Mouse (Mus musculus): ENCODE measurements at regions not wholly inside any gene's neighbourhood (a gene's known extent, or its start where the extent isn't known, plus 50 kb on each side); places are given as distances from the start of the nearest gene placed in this dataset.

- no peak for DNase-seq
These were observed 285.7 kb downstream of the Actr3 start for GRCm38 (mm10) chr1:125149817-125150216.

GRCm38 (mm10) chr1:125123861-125124260 lies 311.7 kb downstream of the Actr3 start:
- no peak for DNase-seq

GRCm38 (mm10) chr1:125100596-125100995 lies 334.9 kb downstream of the Actr3 start:
- DNase-seq, result no peak

- DNase-seq, result no peak
These were observed 350.6 kb downstream of the Actr3 start for GRCm38 (mm10) chr1:125084906-125085305.

- DNase-seq, result no peak
These were observed 395.8 kb downstream of the Actr3 start for GRCm38 (mm10) chr1:125039572-125040326.

- no peak for DNase-seq
These were observed 422.2 kb downstream of the Actr3 start for GRCm38 (mm10) chr1:125013301-125013700.

- DNase-seq, result no peak
These were observed 423.6 kb downstream of the Actr3 start for GRCm38 (mm10) chr1:125011893-125012292.

- DNase-seq, result peak; percentile 60
These were observed 437.9 kb downstream of the Actr3 start for GRCm38 (mm10) chr1:124997577-124997976.

- DNase-seq, result no peak
These were observed 484.7 kb downstream of the Actr3 start for GRCm38 (mm10) chr1:124950849-124951248.

- no peak for DNase-seq
These were observed 531.2 kb downstream of the Actr3 start for GRCm38 (mm10) chr1:124904373-124904772.

GRCm38 (mm10) chr1:124871148-124871547 lies 564.4 kb downstream of the Actr3 start:
- DNase-seq, result no peak

- DNase-seq, result no peak
These were observed 569.3 kb downstream of the Actr3 start for GRCm38 (mm10) chr1:124866248-124866647.

- no peak for DNase-seq
These were observed 589.8 kb downstream of the Actr3 start for GRCm38 (mm10) chr1:124845681-124846080.

- DNase-seq, result no peak
These were observed 609.8 kb downstream of the Actr3 start for GRCm38 (mm10) chr1:124825717-124826116.

- no peak for DNase-seq
These were observed 642.5 kb downstream of the Actr3 start for GRCm38 (mm10) chr1:124793026-124793425.

GRCm38 (mm10) chr1:124790646-124791045 lies 644.9 kb downstream of the Actr3 start:
- no peak for DNase-seq

- DNase-seq, result peak; percentile 1
These were observed 645.4 kb downstream of the Actr3 start for GRCm38 (mm10) chr1:124790130-124790529.

GRCm38 (mm10) chr1:124783066-124783465 lies 652.5 kb downstream of the Actr3 start:
- no peak for DNase-seq

- no peak for DNase-seq
These were observed 657.8 kb downstream of the Actr3 start for GRCm38 (mm10) chr1:124777685-124778084.

- no peak for DNase-seq
These were observed 678.8 kb downstream of the Actr3 start for GRCm38 (mm10) chr1:124756721-124757120.

- DNase-seq, result no peak
These were observed 694.4 kb upstream of the Dpp10 start for GRCm38 (mm10) chr1:124739777-124740176.

- no peak for DNase-seq
These were observed 685.0 kb upstream of the Dpp10 start for GRCm38 (mm10) chr1:124730364-124730763.

- DNase-seq, result peak; percentile 9
These were observed 672.7 kb upstream of the Dpp10 start for GRCm38 (mm10) chr1:124718065-124718464.

- DNase-seq, result no peak
These were observed 660.9 kb upstream of the Dpp10 start for GRCm38 (mm10) chr1:124706246-124706645.

- no peak for DNase-seq
These were observed 629.1 kb upstream of the Dpp10 start for GRCm38 (mm10) chr1:124674420-124674819.

Data from cerebellum, adult 11-12 months (tissue).